Mouse (Mus musculus) heart, embryonic 11.5 days (tissue): ENCODE measurements at regions not wholly inside any gene's neighbourhood (a gene's known extent, or its start where the extent isn't known, plus 50 kb on each side); places are given as distances from the start of the nearest gene placed in this dataset.

Experiments
- ATAC-seq: fragments of 200-750 bp; cut with Nextera tagmentation; replicated peaks from 2 replicates; pipeline ENCODE4 v1.8.0; 2017; ENCODE audit warnings: moderate library complexity; ENCODE audit not compliant: insufficient number of reproducible peaks, low FRiP score, low TSS enrichment
- H3K27ac ChIP-seq: fragments of 300-500 bp; sonication (generic); 2 replicates; pipeline ENCODE4 v1.5.1; 2014; ENCODE audit warnings: mild to moderate bottlenecking, low read depth, low read length
- H3K27me3 ChIP-seq: fragments of 300-500 bp; sonication (generic); 2 replicates; pipeline ENCODE4 v1.6.1; 2014; ENCODE audit warnings: mild to moderate bottlenecking, low read length, mixed read lengths; ENCODE audit not compliant: control insufficient read depth, insufficient read depth
- H3K36me3 ChIP-seq: fragments of 300-500 bp; sonication (generic); 2 replicates; pipeline ENCODE4 v1.6.1; 2014; ENCODE audit warnings: mild to moderate bottlenecking, low read length, moderate library complexity, mixed read lengths; ENCODE audit not compliant: control insufficient read depth, insufficient read depth
- H3K4me1 ChIP-seq: fragments of 300-500 bp; sonication (generic); 2 replicates; pipeline ENCODE4 v1.6.1; 2014; ENCODE audit warnings: low read length; ENCODE audit not compliant: control insufficient read depth, insufficient read depth
- H3K4me2 ChIP-seq: fragments of 300-500 bp; sonication (generic); 2 replicates; pipeline ENCODE4 v1.6.1; 2014; ENCODE audit warnings: mild to moderate bottlenecking, moderate library complexity
- H3K4me3 ChIP-seq: fragments of 300-500 bp; sonication (generic); 2 replicates; pipeline ENCODE4 v1.5.1; 2014; ENCODE audit warnings: low read depth, low read length
- H3K9ac ChIP-seq: fragments of 300-500 bp; sonication (generic); 2 replicates; pipeline ENCODE4 v1.6.1; 2014; ENCODE audit warnings: mild to moderate bottlenecking, low read depth, low read length, moderate library complexity
- H3K9me3 ChIP-seq: fragments of 300-500 bp; sonication (generic); replicated peaks from 2 replicates; pipeline ENCODE4 v1.6.1; 2016; ENCODE audit warnings: low read length; ENCODE audit not compliant: control insufficient read depth
- WGBS: fragments of 180-500 bp; shearing (Covaris S2); extraction: QIAGEN DNeasy Blood & Tissue Kit; methylation state at CpG from one replicate; pipeline ENCODE4 v1.1.7; 2014; ENCODE audit not compliant: insufficient replicate concordance; 5-methylcytosine and 5-hydroxymethylcytosine counted together

- Histone ChIP-seq H3K4me1 (no peaks in the 10 kb centered on the region), H3K9ac (no peak overlapping the region), H3K36me3 (no peaks in the 10 kb centered on the region), H3K27me3 (no peaks in the 10 kb centered on the region), H3K9me3 (no peaks in the 10 kb centered on the region), H3K4me3 (no peak overlapping the region), H3K27ac (no peak overlapping the region), H3K4me2 (no peak overlapping the region)
- WGBS: 88% methylated on average over 1 of the region's 1 CpGs
- ATAC-seq: no peak
These were observed 627.3 kb upstream of the Tmprss15 start for GRCm38 (mm10) chr16:79718230-79718629.

DNA sequence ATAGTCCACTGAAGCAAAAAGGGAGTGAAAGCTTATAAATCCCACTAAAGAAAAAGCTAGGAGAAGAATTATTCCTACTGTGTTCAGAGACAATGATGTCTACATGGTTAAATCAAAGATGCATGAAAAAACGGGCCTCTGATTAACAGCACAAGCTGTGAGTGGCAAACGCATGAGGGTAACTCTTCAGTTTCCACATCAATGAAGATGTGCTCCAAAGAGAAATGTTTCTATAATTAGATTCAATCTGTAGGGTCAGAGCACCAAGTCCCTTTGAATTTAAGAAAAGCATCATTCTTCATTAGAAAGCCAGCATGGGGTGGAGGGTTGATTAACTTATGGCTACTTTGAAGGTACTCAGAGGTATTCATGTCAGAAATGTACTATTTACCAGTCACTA, 601.5 kb upstream of the Tmprss15 start:
- Histone ChIP-seq H3K4me3 (no peak overlapping the region), H3K36me3 (no peaks in the 10 kb centered on the region), H3K9me3 (no peaks in the 10 kb centered on the region), H3K4me1 (no peaks in the 10 kb centered on the region), H3K27me3 (no peaks in the 10 kb centered on the region), H3K27ac (no peak overlapping the region), H3K4me2 (no peak overlapping the region), H3K9ac (no peak overlapping the region)
- 81% methylated on average over 2 of the region's 2 CpGs for WGBS
- no peak for ATAC-seq

DNA sequence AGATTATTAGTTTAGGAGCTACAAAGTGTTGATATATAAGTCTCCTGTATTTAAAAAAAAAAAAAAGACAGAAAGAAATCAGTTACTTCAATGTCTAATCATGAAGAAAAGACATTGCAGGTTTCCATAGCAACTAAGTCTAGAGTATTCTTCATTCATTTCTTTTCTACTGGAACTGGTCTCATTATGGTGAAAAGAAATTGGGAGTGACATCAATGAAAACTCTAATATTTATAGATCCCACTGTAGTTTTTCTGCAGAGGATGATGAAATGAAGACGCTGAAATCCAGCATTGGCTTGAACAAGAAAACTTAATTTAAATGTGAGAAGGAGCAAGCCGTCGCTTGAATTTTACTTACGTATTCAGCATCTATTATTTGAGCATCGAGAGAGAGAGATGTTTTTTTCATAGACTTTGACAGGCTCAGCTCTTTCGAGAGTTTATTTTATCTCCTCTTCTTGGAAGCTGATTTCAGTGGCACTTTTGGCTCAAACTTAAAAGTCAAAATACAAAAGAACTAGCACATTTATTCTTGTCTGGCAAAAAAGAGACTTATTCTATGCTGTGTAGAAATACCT, 560.4 kb upstream of the Tmprss15 start:
- Histone ChIP-seq H3K4me1 (no peaks in the 10 kb centered on the region), H3K27me3 (no peaks in the 10 kb centered on the region), H3K4me2 (no peak overlapping the region), H3K36me3 (no peaks in the 10 kb centered on the region), H3K9ac (no peak overlapping the region), H3K4me3 (no peak overlapping the region), H3K27ac (no peak overlapping the region), H3K9me3 (no peaks in the 10 kb centered on the region)
- WGBS: 80% methylated on average over 6 of the region's 6 CpGs
- no peak for ATAC-seq

DNA sequence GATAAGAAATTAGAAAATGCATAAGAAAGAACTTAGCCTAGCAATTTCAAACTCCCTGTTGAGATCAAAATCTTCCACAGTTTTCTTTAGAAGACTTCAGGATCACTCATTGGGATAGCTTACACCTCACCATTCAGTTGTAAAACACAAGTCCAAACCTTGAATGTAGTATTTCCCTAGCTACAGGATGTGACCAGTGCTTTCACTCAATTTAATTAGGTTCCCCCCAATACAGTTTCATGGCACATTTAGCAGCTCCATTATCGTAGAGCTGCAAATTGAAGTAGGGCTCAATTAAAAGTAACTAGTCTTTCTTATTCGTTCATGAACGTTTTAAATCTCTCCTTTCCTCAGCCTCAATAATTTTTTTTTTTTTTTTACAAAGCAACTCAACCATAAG, 550.0 kb upstream of the Tmprss15 start:
- Histone ChIP-seq H3K36me3 (no peaks in the 10 kb centered on the region), H3K27me3 (no peaks in the 10 kb centered on the region), H3K9ac (no peak overlapping the region), H3K4me1 (no peaks in the 10 kb centered on the region), H3K27ac (no peak overlapping the region), H3K4me2 (no peak overlapping the region), H3K9me3 (no peaks in the 10 kb centered on the region), H3K4me3 (no peak overlapping the region)
- no peak for ATAC-seq
- WGBS: 81% methylated on average over 3 of the region's 3 CpGs

DNA sequence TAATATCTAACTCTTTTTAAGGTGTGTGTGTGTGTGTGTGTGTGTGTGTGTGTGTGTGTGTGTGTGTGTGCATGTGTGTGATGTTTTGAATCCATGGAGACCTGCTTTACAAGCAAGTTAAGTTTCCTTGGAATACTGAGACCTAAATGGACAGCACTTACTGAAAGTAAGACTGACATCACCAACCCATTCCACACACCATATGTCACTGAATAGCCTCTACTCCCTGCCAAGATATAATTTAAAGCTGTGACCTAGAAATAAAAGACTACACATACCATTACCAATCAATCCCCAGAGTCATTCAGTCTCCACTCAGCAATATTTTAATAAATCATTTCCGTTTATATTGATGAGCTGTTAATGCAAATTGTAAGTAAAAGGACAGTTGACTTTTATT, 536.2 kb upstream of the Tmprss15 start:
- Histone ChIP-seq H3K9me3 (no peaks in the 10 kb centered on the region), H3K4me1 (no peaks in the 10 kb centered on the region), H3K27me3 (no peaks in the 10 kb centered on the region), H3K4me3 (no peak overlapping the region), H3K36me3 (no peaks in the 10 kb centered on the region), H3K27ac (no peak overlapping the region), H3K4me2 (no peak overlapping the region), H3K9ac (no peak overlapping the region)
- WGBS: 56% methylated on average over 1 of the region's 1 CpGs
- no peak for ATAC-seq

- H3K27ac ChIP-seq: no peak overlapping the region
- H3K4me3 ChIP-seq: no peak overlapping the region
- no peaks in the 10 kb centered on the region for H3K36me3 ChIP-seq
- H3K9me3 ChIP-seq: no peaks in the 10 kb centered on the region
- ATAC-seq: no peak
- no peaks in the 10 kb centered on the region for H3K4me1 ChIP-seq
- no peaks in the 10 kb centered on the region for H3K27me3 ChIP-seq
- H3K4me2 ChIP-seq: no peak overlapping the region
- H3K9ac ChIP-seq: no peak overlapping the region
- WGBS: 79% methylated on average over 5 of the region's 5 CpGs
These were observed 520.1 kb upstream of the Tmprss15 start for GRCm38 (mm10) chr16:79611002-79611401.

- ATAC-seq: 0 out of 2 replicates have a peak, but pooled peaks have one; percentile 55
- H3K4me1 ChIP-seq: no peaks in the 10 kb centered on the region
- no peak overlapping the region for H3K4me2 ChIP-seq
- no peak overlapping the region for H3K9ac ChIP-seq
- H3K9me3 ChIP-seq: no peaks in the 10 kb centered on the region
- no peaks in the 10 kb centered on the region for H3K36me3 ChIP-seq
- H3K4me3 ChIP-seq: no peak overlapping the region
- 53% methylated on average over 3 of the region's 3 CpGs for WGBS
- H3K27me3 ChIP-seq: no peaks in the 10 kb centered on the region
- H3K27ac ChIP-seq: no peak overlapping the region
These were observed 500.0 kb upstream of the Tmprss15 start for GRCm38 (mm10) chr16:79590891-79591290.

- H3K27ac ChIP-seq: no peak overlapping the region
- H3K4me3 ChIP-seq: no peak overlapping the region
- H3K4me1 ChIP-seq: no peaks in the 10 kb centered on the region
- no peaks in the 10 kb centered on the region for H3K27me3 ChIP-seq
- H3K36me3 ChIP-seq: no peaks in the 10 kb centered on the region
- no peaks in the 10 kb centered on the region for H3K9me3 ChIP-seq
- no peak for ATAC-seq
- no peak overlapping the region for H3K9ac ChIP-seq
- no peak overlapping the region for H3K4me2 ChIP-seq
These were observed 494.8 kb upstream of the Tmprss15 start for GRCm38 (mm10) chr16:79585745-79586144.

DNA sequence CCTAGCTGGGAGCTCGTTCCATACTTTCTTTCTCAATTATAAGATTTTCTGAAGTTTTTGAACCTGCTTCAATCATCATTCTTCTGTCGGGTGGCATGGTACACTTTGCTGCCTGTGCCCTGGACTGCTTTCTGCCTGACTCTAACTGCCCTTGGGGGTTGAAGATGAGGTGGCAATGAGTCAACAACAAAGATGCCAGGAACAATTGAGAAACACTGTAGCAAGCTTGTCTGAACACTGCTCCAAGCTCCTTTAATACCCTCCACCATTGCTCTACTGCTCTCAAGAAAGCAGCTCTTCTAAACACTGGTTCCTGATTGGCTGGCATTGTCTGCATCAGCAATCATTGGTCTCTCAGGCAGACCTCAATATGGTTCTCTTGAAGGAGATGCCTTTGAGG, 480.0 kb upstream of the Tmprss15 start:
- Histone ChIP-seq H3K4me1 (no peaks in the 10 kb centered on the region), H3K9ac (no peak overlapping the region), H3K36me3 (no peaks in the 10 kb centered on the region), H3K27me3 (no peaks in the 10 kb centered on the region), H3K4me3 (no peak overlapping the region), H3K9me3 (no peaks in the 10 kb centered on the region), H3K27ac (no peak overlapping the region), H3K4me2 (no peak overlapping the region)
- ATAC-seq: no peak
- 81% methylated on average over 2 of the region's 2 CpGs for WGBS
